Mouse (Mus musculus) myocyte (in vitro differentiated cells): ENCODE results near the gene Sh3rf3.

Experiments
- E2F4 ChIP-seq: IDR thresholded peaks from one replicate; pipeline ENCODE4 v1.6.1; 2011; ENCODE audit warnings: mild to moderate bottlenecking, control low read depth, moderate library complexity; ENCODE audit not compliant: insufficient read depth
- MYOD1 ChIP-seq, 3 experiments: IDR thresholded peaks; one replicate each; pipeline ENCODE4 v1.6.1; 2011; ENCODE audit warnings: control low read depth in 2 of 3, low read depth in 2 of 3, mild to moderate bottlenecking in 2 of 3, moderate library complexity in 1 of 3; ENCODE audit not compliant: insufficient read length in 2 of 3, control insufficient read depth in 1 of 3
- POLR2A ChIP-seq: IDR thresholded peaks from one replicate; pipeline ENCODE4 v1.6.1; 2011; ENCODE audit warnings: low read depth, mild to moderate bottlenecking, control low read depth, moderate library complexity; ENCODE audit not compliant: insufficient read length
- POLR2AphosphoS2 ChIP-seq: IDR thresholded peaks from one replicate; pipeline ENCODE4 v1.6.1; 2011; ENCODE audit warnings: low read depth, control low read depth; ENCODE audit not compliant: insufficient read length
- SRF ChIP-seq: IDR thresholded peaks from one replicate; pipeline ENCODE4 v1.6.1; 2011; ENCODE audit warnings: low read depth; ENCODE audit not compliant: control insufficient read depth, insufficient read length
- TCF12 ChIP-seq: IDR thresholded peaks from one replicate; pipeline ENCODE4 v1.6.1; 2011; ENCODE audit warnings: mild to moderate bottlenecking, control low read depth; ENCODE audit not compliant: poor library complexity, insufficient read depth, severe bottlenecking
- USF1 ChIP-seq: IDR thresholded peaks from one replicate; pipeline ENCODE4 v1.6.1; 2011; ENCODE audit warnings: low read depth, mild to moderate bottlenecking, control low read depth, moderate library complexity

DNA sequence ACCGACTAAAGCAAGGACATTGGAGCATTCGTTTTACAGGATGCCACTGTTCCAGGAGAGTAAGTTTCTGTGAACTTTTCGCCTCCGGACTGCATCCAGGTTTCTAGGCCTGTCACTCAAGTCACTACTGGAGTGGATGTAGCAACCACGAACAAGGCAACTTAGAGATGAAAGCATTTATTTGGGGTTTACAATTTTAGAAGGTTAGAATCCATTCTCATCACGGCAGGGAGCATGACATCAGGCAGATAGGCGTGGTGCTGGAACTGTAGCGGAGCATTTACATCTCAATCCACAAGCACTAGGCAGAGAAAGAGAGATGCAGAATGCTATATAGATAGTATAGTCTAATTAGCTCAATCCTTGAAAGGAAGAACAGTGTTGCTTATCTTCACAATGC is 95.3 kb downstream of the Sh3rf3 start:
- TF ChIP-seq TCF12 (no peak), MYOD1 (IDR thresholded peaks at IDR 0.05; ENCODE audit: control insufficient read depth in 1 of 3, insufficient read length in 2 of 3, low read depth in 2 of 3) (no peak), E2F4 (no peak), SRF (no peak), POLR2A (no peak), USF1 (no peak), POLR2AphosphoS2 (no peak)
